Mouse (Mus musculus) layer of hippocampus, postnatal 36 days (tissue): ENCODE measurements around the gene Cenpk. TPM values are rescaled to one million over a fixed set of nuclear protein-coding genes. Genes with fewer than 3 reads are reported as not detected.
"Not testable (repeated sequence)": the region's sequence is repeated elsewhere in the genome, so short reads cannot be mapped to it uniquely, and the experiment has no call there.

Experiments
- DNase-seq, 2 experiments: peaks; one replicate each; pipeline ENCODE4 v3.0.0; 2022
- total RNA-seq, 2 experiments: library from RNA; stranded (reverse); gene quantifications; 2 replicates each; pipeline ENCODE4 v1.2.3; 2021

The Cenpk gene
- total RNA-seq = 1 to 10 TPM in 1 of 2 experiments, under 1 TPM in 1; 0.86 to 1.5 TPM

GRCm38 (mm10) chr13:104228384-104229066, at the start of gene Cenpk, which contains the start of gene Ppwd1:
Gene Cenpk (plus strand): TSS chr13:104228611.
Gene Ppwd1 (minus strand): TSS chr13:104228843.
- DNase-seq = peak; percentile 95 to 97

GRCm38 (mm10) chr13:104178650-104179121, 49.7 kb upstream of the Cenpk start, which contains the start of gene Trim23:
Gene Trim23 (plus strand): TSS chr13:104178797.
- DNase-seq = peak; percentile 96

GRCm38 (mm10) chr13:104179176-104179888, 49.1 kb upstream of the Cenpk start:
- DNase-seq = no peak

GRCm38 (mm10) chr13:104187357-104187756, 41.1 kb upstream of the Cenpk start:
- DNase-seq = no peak

GRCm38 (mm10) chr13:104195891-104196290, 32.5 kb upstream of the Cenpk start:
- DNase-seq = not testable (repeated sequence)

GRCm38 (mm10) chr13:104204313-104204712, 24.1 kb upstream of the Cenpk start:
- no peak for DNase-seq

- no peak for DNase-seq
Measured at GRCm38 (mm10) chr13:104227478-104227877, 933 bp upstream of the Cenpk start.

- DNase-seq = no peak
Measured at GRCm38 (mm10) chr13:104229181-104229580, 770 bp downstream of the Cenpk start.

- DNase-seq = no peak
Measured at GRCm38 (mm10) chr13:104258997-104259396, 30.6 kb downstream of the Cenpk start.

- DNase-seq = no peak
Measured at GRCm38 (mm10) chr13:104285031-104285431, 56.6 kb downstream of the Cenpk start.

- DNase-seq = peak in 1 of 2 experiments; percentile 19
Measured at GRCm38 (mm10) chr13:104285737-104286311, 57.4 kb downstream of the Cenpk start.

GRCm38 (mm10) chr13:104286336-104286735, 57.9 kb downstream of the Cenpk start:
- DNase-seq = no peak

- peak; percentile 81 to 84 for DNase-seq
Measured at GRCm38 (mm10) chr13:104286897-104287309, 58.5 kb downstream of the Cenpk start.

GRCm38 (mm10) chr13:104287366-104288225, 59.2 kb downstream of the Cenpk start, which contains the start of gene Adamts6:
Gene Adamts6 (plus strand): TSS chr13:104287835.
- DNase-seq = no peak

GRCm38 (mm10) chr13:104288226-104288859, 59.9 kb downstream of the Cenpk start:
- DNase-seq = peak; percentile 16 to 18

GRCm38 (mm10) chr13:104289176-104289575, 60.8 kb downstream of the Cenpk start:
- DNase-seq = no peak

- DNase-seq = no peak
Measured at GRCm38 (mm10) chr13:104295472-104295871, 67.1 kb downstream of the Cenpk start.
